Mouse (Mus musculus) ES-Bruce4 (cell line): ENCODE results near the gene Gm973. TPM values are rescaled to one million over a fixed set of nuclear protein-coding genes. Genes with fewer than 3 reads are reported as not detected.

Experiments used
- H3K27ac ChIP-seq: 2 replicates; pipeline ENCODE4 v1.5.1; 2012; ENCODE audit warnings: low read length, inconsistent platforms; ENCODE audit not compliant: insufficient read depth
- H3K27me3 ChIP-seq: 2 replicates; pipeline ENCODE4 v1.6.1; 2012; ENCODE audit warnings: mild to moderate bottlenecking, low read length, inconsistent platforms; ENCODE audit not compliant: control insufficient read depth, poor library complexity, insufficient read depth, severe bottlenecking
- H3K36me3 ChIP-seq: 2 replicates; pipeline ENCODE4 v1.6.1; 2012; ENCODE audit warnings: inconsistent platforms, mild to moderate bottlenecking, low read length, moderate library complexity; ENCODE audit not compliant: control insufficient read depth, poor library complexity, insufficient read depth, severe bottlenecking
- H3K4me1 ChIP-seq: one replicate; pipeline ENCODE4 v1.8.1; 2011; ENCODE audit warnings: low read length; ENCODE audit not compliant: control insufficient read depth, insufficient read depth
- H3K4me3 ChIP-seq: 2 replicates; pipeline ENCODE4 v1.5.1; 2011; ENCODE audit warnings: low read depth, mild to moderate bottlenecking, low read length
- H3K9ac ChIP-seq: 2 replicates; pipeline ENCODE4 v1.6.1; 2012; ENCODE audit warnings: low read depth, mild to moderate bottlenecking, inconsistent platforms; ENCODE audit not compliant: poor library complexity, severe bottlenecking
- H3K9me3 ChIP-seq: replicated peaks from 2 replicates; pipeline ENCODE4 v1.6.1; 2012; ENCODE audit warnings: mild to moderate bottlenecking, low read length, inconsistent platforms; ENCODE audit not compliant: control insufficient read depth, poor library complexity, insufficient read depth, severe bottlenecking
- CTCF ChIP-seq: IDR thresholded peaks from one replicate; pipeline ENCODE4 v1.8.1; 2011; ENCODE audit warnings: low read depth, low read length
- EP300 ChIP-seq: IDR thresholded peaks from 2 replicates; pipeline ENCODE4 v1.6.1; 2011; ENCODE audit warnings: low read depth, low read length; ENCODE audit not compliant: insufficient read depth
- POLR2A ChIP-seq: IDR thresholded peaks from one replicate; pipeline ENCODE4 v1.8.1; 2011; ENCODE audit warnings: low read length; ENCODE audit not compliant: insufficient read depth
- polyA plus RNA-seq: library from polyadenylated mRNA; stranded (reverse); fragments of >200 nt; gene quantifications from 2 replicates; pipeline ENCODE4 v1.2.4, GENCODE M21; 2011; ENCODE audit warnings: low read depth; ENCODE audit not compliant: missing spikeins, insufficient read depth, insufficient read length

Gene Gm973
- polyA plus RNA-seq, 1 experiment = 2.4 TPM

DNA sequence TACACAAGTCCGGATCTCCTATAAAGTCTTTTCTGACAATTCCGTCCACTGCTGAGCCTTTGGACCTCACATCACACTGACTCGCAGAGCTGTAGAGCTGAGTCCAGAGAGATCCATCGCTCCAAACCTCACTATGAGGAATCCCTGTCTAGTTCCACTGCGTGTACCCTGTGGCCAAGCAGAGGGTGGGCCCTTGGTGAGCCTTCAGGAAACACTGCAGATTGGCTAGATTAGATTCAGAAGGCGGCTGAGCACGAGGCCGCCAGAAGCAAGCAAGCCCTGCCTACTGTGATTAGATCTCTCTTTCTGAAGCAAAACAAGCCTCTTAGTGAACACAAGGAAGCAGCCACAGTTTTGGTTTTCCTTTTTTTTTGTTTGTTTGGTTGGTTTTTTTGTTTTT is 27.8 kb downstream of the Gm973 start:
- no peak overlapping the region for H3K4me3 ChIP-seq
- H3K4me1 ChIP-seq = no peaks in the 10 kb centered on the region
- H3K9ac ChIP-seq = no peak overlapping the region
- no peaks in the 10 kb centered on the region for H3K36me3 ChIP-seq
- H3K9me3 ChIP-seq = no peaks in the 10 kb centered on the region
- no peaks in the 10 kb centered on the region for H3K27me3 ChIP-seq
- TF ChIP-seq CTCF (no peak), POLR2A (no peak), EP300 (no peak)
- no peak overlapping the region for H3K27ac ChIP-seq

DNA sequence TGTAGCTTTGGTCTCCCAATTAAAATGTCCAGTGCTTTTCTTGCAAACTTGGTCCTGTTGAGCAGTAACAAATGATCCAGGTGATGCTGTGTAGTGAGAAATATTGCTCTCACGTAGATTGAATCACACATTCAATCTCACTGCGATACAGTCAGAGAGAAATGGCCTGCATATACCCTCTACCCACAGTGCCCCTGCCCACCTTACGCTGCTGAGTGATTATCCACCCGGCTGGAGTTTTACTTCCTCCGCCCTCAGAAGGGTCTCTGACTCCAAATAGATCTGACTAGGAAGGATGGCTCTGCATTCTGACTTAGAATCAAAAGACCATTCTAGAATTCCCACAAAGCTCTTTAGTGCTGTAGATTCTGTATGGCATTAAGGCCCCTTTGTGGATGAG is 32.4 kb downstream of the Gm973 start:
- no peak overlapping the region for H3K27ac ChIP-seq
- no peaks in the 10 kb centered on the region for H3K9me3 ChIP-seq

GRCm38 (mm10) chr1:59549036-59549675 is 33.1 kb downstream of the Gm973 start:
- Histone ChIP-seq H3K36me3 (no peaks in the 10 kb centered on the region), H3K9ac (no peak overlapping the region), H3K27ac (no peak overlapping the region), H3K4me1 (no peaks in the 10 kb centered on the region), H3K27me3 (no peaks in the 10 kb centered on the region), H3K4me3 (no peak overlapping the region), H3K9me3 (no peaks in the 10 kb centered on the region)
- TF ChIP-seq POLR2A (no peak), EP300 (no peak), CTCF (no peak)

More for the DNA sequence above, 32.4 kb downstream of the Gm973 start:
- Histone ChIP-seq H3K4me3 (no peak overlapping the region), H3K4me1 (no peaks in the 10 kb centered on the region), H3K27me3 (no peaks in the 10 kb centered on the region), H3K9ac (no peak overlapping the region), H3K36me3 (no peaks in the 10 kb centered on the region)
- TF ChIP-seq CTCF = no peak
- no peak for TF ChIP-seq POLR2A
- TF ChIP-seq EP300 = no peak

GRCm38 (mm10) chr1:59550227-59550626 is 34.2 kb downstream of the Gm973 start:
- TF ChIP-seq CTCF (no peak), POLR2A (no peak), EP300 (no peak)
- no peaks in the 10 kb centered on the region for H3K4me1 ChIP-seq
- H3K27ac ChIP-seq = no peak overlapping the region
- H3K36me3 ChIP-seq = no peaks in the 10 kb centered on the region
- no peaks in the 10 kb centered on the region for H3K27me3 ChIP-seq
- no peak overlapping the region for H3K4me3 ChIP-seq
- no peak overlapping the region for H3K9ac ChIP-seq
- no peaks in the 10 kb centered on the region for H3K9me3 ChIP-seq

- H3K4me3 ChIP-seq = no peak overlapping the region
- no peaks in the 10 kb centered on the region for H3K36me3 ChIP-seq
- H3K4me1 ChIP-seq = no peaks in the 10 kb centered on the region
- H3K9me3 ChIP-seq = no peaks in the 10 kb centered on the region
- H3K9ac ChIP-seq = no peak overlapping the region
- H3K27me3 ChIP-seq = no peaks in the 10 kb centered on the region
- H3K27ac ChIP-seq = no peak overlapping the region
- TF ChIP-seq CTCF (no peak), POLR2A (no peak), EP300 (no peak)
Measured at GRCm38 (mm10) chr1:59550996-59551395, 34.9 kb downstream of the Gm973 start.

DNA sequence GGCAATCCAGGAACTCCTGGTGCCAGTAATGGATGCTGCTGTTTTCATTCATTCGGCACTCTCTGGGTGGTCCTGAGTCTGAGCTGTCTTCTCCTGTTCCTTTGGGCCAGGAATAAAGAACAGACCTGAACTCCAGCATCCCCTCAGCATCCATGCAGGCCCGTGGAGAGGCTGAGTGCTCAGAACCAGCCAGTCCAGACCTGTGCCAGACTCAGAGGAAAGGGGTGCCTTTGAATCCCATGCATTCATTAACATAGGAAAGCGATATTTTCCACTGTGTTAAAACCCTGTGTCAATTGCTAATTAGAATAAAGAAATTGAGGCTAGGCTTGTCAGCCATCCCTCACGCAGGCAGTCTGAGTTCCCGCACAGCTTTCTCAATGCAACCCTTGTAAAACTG is 37.6 kb downstream of the Gm973 start:
- Histone ChIP-seq H3K27ac (no peak overlapping the region), H3K4me3 (no peak overlapping the region), H3K9ac (no peak overlapping the region), H3K27me3 (no peaks in the 10 kb centered on the region), H3K36me3 (no peaks in the 10 kb centered on the region), H3K9me3 (no peaks in the 10 kb centered on the region), H3K4me1 (no peaks in the 10 kb centered on the region)
- TF ChIP-seq POLR2A (no peak), CTCF (no peak), EP300 (no peak)
